Mouse (Mus musculus): ENCODE results near the gene Ebf1. TPM values are rescaled to one million over a fixed set of nuclear protein-coding genes. Genes with fewer than 3 reads are reported as not detected.

The Ebf1 gene
- total RNA-seq, 2 experiments from 2014 or later: 16.8 to 30.3 TPM

DNA sequence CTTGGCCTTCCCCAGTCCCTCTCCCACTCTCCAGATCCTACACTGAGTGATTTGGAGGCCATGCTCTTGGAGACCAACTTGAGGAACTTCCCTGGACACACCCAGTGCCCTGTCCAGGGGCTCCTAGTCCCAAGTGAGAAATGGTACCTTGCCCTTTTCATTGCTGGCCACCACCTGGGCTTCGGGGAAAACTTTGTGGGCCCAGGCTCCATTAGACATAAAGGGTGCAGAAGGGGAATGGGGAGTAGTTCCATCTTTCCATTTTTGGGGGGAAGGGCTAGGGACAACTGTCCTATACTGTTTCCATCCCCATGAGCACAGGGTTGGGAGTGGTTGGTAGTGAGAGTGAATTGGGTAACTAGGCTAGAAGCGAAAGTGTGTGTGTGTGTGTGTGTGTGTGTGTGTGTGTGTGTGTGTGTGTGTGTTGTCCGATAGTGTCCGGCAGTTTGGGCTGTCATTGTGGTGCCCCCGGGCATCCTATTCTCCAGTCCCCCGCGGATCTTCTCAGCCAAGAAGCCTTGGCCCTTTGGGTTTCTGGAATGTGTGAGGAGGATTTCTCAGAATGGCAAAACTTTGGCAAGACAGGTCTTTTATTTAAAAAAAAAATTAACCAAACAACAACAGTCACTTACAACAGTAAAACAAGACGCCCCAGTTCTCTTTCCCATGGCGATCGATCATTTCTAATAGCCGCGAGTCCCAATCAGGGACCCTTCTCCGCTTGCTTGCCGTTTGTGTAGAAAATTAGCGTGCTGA lies 2.2 kb downstream of the Ebf1 start:
- DNase-seq: peak in 1 of 2 experiments; percentile 36

DNA sequence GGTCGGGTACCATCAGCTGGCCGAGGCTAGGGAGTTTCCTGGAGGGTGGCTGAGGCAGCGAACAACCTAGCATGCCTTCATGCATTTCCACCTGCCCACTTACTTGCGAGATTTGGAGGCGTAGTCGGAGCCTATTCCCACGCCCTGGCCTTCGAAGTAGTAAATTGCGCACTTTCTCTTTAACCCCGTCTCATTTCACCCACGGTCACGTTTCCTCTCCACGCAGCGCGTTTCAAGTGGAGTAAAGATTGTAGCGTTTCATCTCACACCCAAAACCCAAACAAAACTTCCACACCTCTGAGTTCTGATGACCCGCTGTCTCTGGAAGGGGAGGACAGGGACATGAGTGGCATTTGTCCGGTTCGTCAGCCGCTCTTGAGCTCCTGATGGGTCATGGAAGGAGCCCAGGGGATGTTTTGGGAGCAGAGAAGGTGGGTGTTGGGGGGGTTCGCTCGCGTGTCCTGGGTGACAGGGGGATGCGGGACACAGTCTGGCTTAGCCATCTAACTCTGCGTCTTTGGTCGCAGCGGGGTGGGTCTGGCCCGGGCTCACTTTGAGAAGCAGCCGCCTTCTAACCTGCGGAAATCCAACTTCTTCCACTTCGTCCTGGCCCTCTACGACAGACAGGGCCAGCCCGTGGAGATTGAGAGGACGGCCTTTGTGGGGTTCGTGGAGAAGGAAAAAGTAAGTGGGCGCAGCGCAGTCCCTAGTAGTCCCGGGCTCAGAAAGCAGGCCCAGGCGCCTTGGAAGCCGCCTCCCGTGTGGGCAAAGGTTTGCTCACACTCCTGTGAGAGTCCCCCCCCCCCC lies 3.0 kb downstream of the Ebf1 start:
- DNase-seq: no peak

DNA sequence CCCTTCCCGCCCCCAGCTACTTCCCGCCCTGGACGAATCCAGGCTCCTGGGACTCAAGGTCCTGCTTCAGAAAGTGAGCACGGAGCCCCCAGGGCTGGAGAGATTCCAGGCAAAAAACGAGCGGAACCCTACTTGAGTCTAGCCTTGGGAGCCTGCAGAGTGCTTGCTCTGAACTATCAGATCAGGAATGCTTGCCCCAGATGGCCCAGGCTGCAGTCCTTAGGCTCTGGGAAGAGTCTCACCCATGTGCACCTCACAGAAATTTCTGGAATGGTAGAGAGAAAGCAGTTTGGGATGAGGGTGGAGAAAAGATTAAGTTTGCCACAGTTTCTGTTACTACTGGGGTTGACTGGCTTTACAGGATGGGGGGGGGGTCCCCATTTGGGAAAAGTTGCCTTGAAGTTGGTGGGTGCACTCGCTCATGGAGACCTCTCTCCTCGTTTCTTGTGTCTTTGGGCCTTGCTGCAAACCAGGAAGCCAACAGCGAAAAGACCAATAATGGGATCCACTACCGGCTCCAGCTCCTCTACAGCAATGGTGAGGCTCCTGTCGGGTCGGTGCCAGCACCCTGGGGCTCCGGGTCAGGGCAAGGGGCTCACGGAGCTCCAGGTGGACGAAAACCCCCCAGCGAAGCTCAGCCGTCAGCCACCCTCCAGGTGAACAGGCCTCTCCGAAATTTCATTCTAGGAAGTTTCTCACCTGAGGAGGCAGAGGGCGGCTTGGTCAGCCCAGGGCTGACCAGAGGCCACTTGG lies 3.8 kb downstream of the Ebf1 start:
- no peak for DNase-seq

DNA sequence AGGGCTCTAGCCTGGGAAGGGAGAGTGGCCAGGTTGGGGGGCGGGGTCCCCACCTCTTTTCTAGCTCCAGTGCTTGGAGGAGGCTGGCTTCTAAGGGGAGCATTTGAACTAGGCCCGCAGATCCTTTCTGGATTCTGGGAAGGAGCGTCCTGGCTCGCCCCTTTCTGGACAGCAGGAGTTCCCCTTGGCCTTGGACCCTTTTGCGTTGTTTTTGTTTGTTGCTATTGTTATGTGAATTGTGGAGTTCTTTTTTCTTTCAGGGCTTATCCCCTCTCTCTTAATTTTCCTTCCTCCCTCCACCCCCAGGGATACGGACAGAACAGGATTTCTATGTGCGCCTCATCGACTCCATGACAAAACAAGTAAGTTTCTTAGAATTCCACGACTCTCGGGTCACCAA lies 4.5 kb downstream of the Ebf1 start:
- no peak for DNase-seq

DNA sequence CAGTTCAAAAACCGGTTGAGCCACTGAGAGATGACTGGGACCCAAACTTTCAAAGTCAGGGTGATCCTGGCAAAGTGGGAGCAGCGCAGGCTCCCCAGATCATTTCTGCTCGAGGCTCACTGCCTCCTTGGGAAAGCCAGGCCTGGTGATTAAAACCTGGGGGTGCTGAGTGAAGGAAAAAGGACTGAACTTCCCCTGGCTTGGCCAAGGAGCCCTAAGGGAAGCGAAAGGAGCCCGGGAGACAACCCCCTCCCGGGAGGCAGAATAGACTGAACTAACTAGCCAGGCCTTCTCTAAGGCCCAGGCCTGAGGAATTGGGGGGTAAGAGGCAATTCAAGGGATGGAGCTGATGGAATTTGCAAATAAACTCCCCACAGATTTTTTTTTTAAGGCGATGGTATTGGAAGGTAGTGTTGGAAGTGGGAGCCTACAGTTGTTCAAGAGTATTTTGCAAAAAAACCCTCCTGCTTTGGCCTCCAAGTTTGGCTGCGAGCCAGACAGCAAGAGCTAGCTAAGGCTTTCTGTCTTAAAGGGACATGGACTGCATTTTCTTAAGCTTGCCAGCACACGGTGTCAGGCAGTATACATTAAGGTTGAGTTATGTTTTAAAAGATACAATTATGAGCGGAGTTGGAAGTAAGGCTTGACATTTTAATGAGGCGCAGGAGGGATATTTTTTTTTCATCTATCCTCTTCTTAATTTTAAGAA lies 5.1 kb downstream of the Ebf1 start:
- peak; percentile 26 to 64 for DNase-seq

DNA sequence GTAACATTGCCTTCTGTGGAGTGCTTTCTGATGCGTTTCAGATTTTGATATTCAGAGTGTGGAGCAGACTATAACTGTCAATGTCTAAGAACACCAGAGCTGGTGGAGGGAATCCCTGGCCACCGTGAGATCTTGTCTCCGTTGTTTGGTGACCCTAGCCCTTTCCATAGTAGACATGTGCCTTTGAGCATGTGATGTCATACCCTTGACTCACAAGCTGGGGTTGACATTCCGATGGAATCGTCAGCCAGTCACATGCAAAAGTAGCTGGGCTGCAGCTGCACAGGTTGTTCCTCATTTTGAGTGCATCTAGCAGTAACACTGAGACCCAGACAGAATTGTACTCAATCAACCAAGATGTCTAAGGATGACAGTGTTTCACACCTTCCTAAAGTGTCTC lies 7.4 kb downstream of the Ebf1 start:
- DNase-seq: no peak

DNA sequence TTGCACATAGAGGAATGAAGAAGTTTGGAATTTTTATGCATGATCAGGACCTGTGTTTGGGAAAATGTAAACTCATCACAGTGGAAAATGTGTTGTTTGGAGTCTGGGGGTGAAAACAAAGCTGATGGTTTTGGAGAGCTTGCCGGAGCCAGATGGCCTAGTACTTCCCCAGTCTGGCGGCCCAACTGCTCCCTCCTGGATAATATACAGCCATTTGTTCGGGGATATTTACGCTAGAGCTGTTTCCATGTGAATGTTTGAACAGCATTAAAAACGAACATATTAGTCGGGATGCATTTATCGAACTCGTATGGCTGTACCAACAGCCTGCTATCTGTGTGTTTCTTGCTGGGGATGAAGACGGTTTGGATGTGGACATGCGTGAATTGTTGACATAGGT lies 8.9 kb downstream of the Ebf1 start:
- DNase-seq: no peak

DNA sequence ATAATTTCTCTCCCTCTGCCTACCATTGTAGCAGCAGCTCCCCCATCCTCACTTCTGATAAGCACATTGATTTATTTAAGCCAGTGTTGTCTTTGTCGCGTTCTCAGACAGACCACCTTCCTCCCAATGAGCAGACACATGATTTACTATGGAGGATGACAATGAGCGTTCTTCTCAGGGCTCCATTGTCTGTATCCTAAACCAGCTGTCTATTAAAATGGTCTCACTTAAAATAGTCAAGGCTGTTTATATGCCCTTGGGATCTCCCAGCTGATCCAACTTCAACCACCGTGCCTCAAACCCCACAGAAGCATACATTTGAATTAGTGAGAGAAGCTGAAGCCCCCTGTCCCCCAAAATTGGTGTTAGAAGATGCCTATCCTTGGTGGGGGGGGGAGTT lies 11.3 kb downstream of the Ebf1 start:
- DNase-seq: no peak

DNA sequence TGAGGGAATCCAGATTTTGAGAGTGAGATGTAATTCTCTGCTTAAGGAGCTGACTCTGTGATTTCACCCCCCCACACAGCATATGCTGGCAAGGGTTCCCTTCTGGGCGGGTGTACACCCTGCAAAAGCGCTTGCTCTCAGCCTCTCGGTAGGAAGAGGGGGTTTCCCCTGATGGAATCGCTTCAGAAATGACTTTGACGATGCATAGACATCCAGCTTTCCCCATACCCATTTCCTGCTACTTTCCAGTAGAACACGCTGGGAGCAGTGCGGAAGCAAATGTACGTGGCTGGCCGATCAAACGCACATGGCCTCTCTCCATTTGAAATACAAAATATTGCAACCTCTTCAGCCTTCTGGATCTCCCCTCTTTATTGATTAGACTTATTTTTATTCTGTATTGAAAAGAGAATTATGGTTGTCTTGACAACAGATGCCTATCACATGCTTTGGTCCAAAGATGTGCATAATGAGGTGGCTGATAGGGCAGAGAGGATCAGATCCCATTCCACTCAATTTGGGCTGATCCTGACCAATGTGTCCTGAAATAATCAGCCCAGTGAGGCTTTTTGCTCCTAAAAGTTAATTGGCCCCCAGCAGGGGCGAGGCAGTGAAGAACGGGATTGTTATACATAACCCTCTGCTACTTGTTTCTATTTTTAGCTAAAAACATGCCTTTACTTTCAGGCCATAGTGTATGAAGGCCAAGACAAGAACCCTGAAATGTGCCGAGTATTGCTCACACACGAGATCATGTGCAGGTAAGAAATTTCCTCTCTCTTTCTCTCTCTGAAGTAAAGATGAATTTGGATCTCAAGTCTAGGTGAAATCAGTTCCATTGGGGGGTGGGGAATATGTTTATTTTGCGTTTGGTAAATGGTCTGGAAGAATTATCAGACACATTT lies 15.2 kb downstream of the Ebf1 start:
- no peak for DNase-seq

DNA sequence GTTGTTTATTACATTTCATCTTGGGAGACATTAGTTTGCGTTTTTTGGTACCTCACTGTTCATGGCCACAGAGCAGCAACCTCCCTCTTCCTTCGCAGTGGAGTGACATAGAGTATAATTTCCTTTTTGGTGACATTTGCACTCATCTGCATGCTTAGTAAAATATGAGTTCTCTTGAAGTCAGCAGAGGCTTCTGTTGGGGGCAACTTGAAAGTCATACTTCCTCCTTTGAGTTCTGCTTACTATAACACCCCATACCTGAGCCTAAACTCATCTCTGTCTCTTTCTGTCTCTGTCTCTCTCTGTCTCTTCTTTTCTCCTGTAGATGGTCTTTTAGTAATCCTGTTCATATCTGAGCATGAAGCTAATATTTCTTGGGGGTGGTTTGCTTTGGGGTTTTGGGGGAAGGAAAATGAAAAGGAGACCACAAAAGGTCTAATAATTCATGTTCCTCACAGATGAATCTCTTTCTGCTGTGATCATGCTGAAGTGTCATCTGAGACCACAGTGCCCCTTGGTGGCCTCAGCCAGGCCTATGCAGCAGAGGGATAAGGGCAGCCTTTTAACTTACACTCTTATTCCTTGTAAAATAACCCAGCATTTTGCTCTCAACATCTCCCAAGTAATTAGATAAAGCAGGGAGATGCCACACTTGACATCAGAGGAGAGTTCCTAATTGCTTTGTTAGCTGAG lies 16.0 kb downstream of the Ebf1 start:
- DNase-seq: no peak

DNA sequence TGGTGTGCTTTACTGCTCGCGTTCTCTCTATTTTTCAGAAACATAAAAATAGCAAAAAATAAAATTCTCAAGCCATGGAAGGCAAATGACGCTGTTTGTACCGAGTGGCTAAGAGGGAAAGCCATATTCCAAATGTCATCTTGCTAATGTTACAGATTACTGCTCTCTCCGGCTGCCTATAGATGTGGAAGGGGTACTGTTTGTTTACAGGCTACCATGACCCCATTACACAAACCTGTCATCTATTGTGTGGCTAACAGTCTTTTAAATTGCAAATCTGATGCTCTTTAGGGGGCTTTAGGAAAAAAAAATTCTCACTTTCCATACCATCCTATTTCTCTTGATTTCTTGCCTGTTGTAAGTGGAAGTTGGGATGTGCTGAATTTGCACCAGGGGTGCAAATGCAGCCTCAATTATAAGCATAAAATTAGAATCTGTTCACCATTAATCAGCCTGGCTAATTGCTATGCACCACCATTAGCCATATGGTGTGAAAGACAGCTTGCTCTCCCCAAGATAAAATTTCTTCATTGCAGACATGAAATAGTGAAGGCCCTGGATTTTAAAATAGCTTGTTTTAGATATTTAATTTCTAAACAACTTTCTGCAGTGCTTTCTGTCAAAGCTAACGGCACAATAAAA lies 17.6 kb downstream of the Ebf1 start:
- DNase-seq: no peak

DNA sequence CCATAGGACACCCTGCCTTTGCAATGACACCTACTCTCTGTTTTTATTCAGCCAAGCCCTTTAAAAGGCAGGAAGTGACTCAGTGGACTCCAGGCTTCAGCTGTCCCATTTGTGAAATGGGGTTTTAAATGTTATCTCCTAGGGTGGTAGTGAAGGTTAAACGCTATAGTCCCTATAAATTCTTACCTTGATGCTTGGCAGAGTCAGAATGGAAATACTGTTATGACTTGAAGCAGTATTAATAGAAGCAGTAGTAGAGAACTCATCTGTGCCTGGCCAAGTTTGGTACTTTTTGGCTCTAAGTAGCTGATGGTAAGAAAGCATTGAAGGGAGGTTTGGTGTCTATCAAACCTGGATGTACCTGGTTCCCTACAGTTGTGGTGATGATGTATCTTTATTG lies 19.1 kb downstream of the Ebf1 start:
- DNase-seq: no peak

DNA sequence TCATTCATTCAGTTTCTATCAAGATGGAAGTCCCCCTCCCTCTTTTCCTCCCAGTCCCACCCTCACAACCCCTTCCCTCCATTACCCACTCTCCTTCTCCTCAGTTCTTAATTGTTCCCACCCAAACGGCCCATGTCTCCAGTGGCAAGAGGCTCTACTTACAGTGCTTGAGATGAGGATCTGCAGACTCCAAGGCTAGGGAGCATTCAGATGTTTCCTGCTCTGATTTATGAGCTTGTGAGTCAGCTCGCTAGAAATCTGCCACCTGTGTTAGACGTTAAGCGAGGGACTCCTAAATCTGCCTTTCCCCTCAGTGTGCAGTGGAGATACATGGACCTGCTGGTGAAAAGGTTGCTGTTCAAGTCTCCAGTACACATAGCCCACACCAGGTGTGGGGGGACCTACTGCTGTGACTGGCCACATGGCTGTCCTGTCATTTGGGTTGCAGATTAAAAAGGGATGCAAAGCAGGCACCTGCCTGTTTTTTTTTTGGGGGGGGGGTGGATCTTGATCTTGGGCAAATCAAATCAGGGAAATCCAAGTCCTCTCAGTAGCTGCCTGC lies 21.2 kb downstream of the Ebf1 start:
- DNase-seq: no peak

DNA sequence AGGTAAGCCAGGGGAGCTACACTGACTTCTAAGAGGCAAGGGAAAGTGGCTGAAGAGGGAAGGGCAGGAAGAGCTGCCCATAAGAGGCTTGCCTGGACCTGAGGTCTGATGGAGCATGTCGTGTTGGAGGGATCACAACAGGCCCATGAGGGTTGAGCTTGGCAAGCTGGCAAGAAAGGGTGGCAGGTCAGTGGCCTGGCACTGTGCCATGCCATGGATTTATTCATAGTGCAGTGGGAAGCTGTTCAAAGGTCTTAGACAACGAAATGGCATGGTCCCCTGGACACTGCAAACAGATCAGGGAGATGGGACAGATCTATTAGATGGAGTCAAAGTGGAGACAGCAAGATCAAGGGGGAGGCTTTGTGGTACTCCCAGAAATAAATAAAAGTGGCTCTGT lies 24.4 kb downstream of the Ebf1 start:
- DNase-seq: peak in 1 of 2 experiments; percentile 41

DNA sequence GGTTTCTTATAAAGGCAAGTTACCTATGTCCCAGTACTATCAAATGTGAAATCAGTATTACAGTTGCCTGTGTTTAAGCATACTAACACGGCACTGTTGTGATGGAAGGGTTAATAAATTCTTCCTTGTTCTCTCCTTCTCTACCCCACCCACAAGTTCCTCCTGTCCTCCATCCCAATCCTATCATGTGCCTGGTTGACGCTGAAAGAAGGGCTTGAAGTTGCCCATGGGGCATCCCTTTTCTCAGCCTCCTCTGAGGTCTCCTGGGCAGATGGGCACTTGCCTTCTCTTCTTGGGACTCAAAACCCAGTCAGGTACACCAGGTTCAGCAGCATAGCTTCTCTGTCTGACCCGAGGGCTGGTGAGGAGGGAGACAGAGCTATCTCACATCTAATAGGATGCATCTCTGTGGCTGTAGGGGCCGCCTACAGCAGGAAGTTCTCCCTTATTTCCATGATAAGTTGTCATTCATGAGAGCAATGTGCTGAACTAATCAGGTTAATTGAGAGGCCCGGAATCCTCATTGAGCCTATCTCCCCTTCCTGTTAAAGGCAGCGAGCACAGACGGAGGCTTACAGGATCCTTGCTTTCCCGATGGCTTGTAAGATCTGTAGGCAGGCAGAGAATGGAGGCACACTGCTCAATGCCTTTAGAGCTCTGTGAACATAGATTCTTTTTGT lies 37.4 kb downstream of the Ebf1 start:
- no peak for DNase-seq

DNA sequence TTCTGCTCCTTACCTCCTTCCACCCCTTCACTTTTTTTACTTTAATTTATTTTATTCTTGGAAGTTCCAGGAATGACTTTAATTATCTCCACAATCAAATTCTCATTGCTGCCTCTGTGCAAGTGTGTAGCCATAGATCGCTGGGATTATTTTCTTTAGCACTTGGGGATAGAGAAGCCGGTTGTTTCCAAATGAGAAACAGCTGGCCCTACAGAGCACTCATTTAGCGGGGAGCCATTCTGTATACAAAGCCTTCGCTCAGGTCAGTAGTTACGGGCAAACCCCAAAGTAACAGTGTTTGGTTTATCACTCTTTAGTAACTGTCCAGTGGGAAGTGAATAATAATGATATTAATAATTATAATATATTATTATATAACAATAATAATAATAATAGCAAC lies 38.4 kb downstream of the Ebf1 start:
- no peak for DNase-seq

DNA sequence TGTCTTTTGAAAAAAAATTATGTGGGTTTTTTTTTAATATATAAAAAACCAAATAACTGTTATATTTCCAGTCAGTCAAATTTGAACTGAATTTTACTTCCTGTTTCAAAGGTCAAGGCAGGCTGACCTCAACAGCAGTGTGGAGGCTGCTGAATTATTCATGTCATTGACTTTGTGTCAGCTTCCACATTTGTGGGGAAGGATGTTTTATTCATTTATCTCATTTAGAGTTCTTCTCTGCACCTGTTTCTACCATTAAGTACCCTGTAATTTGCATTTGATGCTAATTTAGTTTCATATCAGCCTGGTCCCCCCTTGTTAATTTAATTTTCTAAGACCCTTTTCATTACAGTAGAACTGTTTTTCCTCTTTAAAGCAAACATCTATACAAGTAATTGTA lies 39.8 kb downstream of the Ebf1 start:
- no peak for DNase-seq

DNA sequence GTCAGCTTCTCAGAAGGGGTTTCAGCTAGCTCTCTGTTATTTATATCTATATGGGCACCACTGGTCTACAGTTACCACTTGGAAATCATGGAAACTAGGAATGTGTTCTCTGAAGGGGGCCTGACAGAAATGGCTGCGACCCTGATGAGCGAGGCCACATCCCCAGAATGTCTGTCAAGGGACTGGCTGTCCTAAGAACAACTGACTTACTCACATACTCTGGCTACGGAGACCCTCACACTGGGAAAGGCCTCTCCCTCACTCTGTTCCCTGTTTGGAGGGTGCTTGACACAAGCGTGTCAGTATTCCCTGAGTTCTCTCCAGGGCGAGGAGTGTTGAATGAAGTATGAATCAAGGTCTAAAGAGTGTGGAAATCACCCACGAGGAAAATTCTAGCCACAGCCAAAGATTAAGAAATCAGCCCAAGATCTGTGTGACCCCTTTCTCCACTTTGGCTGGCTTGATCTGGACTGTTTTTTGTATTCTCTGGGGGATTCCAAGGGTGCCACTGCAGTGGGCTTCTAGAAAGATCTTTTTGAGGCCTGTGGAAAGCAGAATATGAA lies 40.8 kb downstream of the Ebf1 start:
- no peak for DNase-seq

DNA sequence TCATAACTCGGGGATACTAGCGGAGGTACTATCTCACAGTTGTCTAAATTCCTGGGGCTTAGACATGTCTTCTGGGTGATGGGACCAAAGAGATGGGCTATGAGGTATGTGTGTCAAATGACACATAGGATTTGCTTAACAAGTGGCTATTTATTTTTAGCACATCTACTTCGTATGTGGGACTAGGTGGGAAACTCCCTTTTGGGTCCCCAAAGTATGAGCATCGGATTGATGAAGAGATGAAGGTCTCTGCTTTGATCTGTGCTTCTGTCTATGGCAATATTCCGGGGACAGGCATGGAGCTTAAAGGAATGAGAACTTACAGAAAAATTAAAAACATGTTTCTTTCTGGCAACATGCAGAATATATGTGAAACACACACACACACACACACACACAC lies 44.8 kb downstream of the Ebf1 start:
- DNase-seq: no peak

Measured in adrenal gland, postnatal 36 days (tissue).